Comparison of ENCODE assay signal across 11 mouse cellular contexts in genomic region chr11:102624888-102625407, GRCm38 (mm10). TPM values are rescaled to one million over a fixed set of nuclear protein-coding genes. Genes with fewer than 3 reads are reported as not detected.
DNase-seq lines count a peak whose midpoint lies in the region; ATAC-seq and TF ChIP-seq lines count a peak whose summit lies in the region.
"Had no signal": no experiment of that assay in that cellular context is flagged by ENCODE, and none has a peak within 500 bp of the region (broad histone marks: within the 10 kb centered on the region; RNA-seq: fewer than 3 reads in every experiment).

No protein-coding gene starts in this region.

- H3K27me3 ChIP-seq in lung, postnatal 0 days (replicated peaks; ENCODE audit: insufficient read depth, low read length) = no peaks in the 10 kb centered on the region
- H3K27me3 ChIP-seq in limb, embryonic 15.5 days = no peaks in the 10 kb centered on the region

- peaks cover 7% of the 10 kb centered on the region; the same call in 1 of the 2 replicates for H3K4me1 ChIP-seq in lung, postnatal 0 days (ENCODE audit: insufficient read depth, low read depth, low read length)
- peaks cover 37% of the 10 kb centered on the region for H3K4me1 ChIP-seq in limb, embryonic 15.5 days

- H3K4me3 ChIP-seq in lung, postnatal 0 days (ENCODE audit: low read depth, low read length) = no peak overlapping the region
- H3K4me3 ChIP-seq in limb, embryonic 15.5 days = 0 out of 2 replicates have a peak overlapping the region, but pooled peaks have one; percentile 1

- peak; percentile 72 to 77 for DNase-seq in cerebellum, postnatal 14 days
- DNase-seq in cerebellum, adult 8-10 months = no peak
- DNase-seq in lung, postnatal 0 days (ENCODE audit: low spot score) = no peak
- DNase-seq in lung, postnatal 14 days = no peak
- no peak for DNase-seq in layer of hippocampus, adult 9-11 months
- DNase-seq: thymus, adult 2 months had no signal

- no peak overlapping the region for H3K4me2 ChIP-seq in lung, postnatal 0 days (replicated peaks; ENCODE audit: low read depth, low read length)
- H3K4me2 ChIP-seq in limb, embryonic 15.5 days = peak overlapping the region; percentile 40; the same call in 1 of the 2 replicates

- H3K9me3 ChIP-seq in lung, postnatal 0 days (ENCODE audit: low read length) = no peaks in the 10 kb centered on the region
- H3K9me3 ChIP-seq in limb, embryonic 15.5 days = no peaks in the 10 kb centered on the region

- 32% methylated on average over 14 of the region's 14 CpGs for WGBS in lung, postnatal 0 days
- 25% methylated on average over 14 of the region's 14 CpGs for WGBS in limb, embryonic 15.5 days

- no peak for TF ChIP-seq CTCF in lung, postnatal 0 days (IDR thresholded peaks at IDR 0.05)

- peak overlapping the region; percentile 80 for H3K27ac ChIP-seq in lung, postnatal 0 days (ENCODE audit: low read length)
- peak overlapping the region; percentile 93 for H3K27ac ChIP-seq in limb, embryonic 15.5 days

- no peaks in the 10 kb centered on the region for H3K36me3 ChIP-seq in lung, postnatal 0 days (ENCODE audit: insufficient read depth, low read length)
- no peaks in the 10 kb centered on the region for H3K36me3 ChIP-seq in limb, embryonic 15.5 days

- ATAC-seq in lung, postnatal 0 days = peak; percentile 34
- peak; percentile 28 for ATAC-seq in limb, embryonic 15.5 days (ENCODE audit: insufficient number of reproducible peaks, low FRiP score, low TSS enrichment, low read depth)
- ATAC-seq in inflammation-experienced regulatory T-cells, adult 6 months = no peak
- ATAC-seq in monocyte, adult 5-6 weeks (replicated peaks; ENCODE audit: insufficient number of reproducible peaks, low FRiP score, low TSS enrichment, poor library complexity, severe bottlenecking) = no peak

- no peak for TF ChIP-seq EP300 in lung, postnatal 0 days (IDR thresholded peaks at IDR 0.05)

- no peak overlapping the region for H3K9ac ChIP-seq in lung, postnatal 0 days (replicated peaks; ENCODE audit: low read depth)
- no peak overlapping the region for H3K9ac ChIP-seq in limb, embryonic 15.5 days

RNA-seq across cellular contexts. Expression of gene Fzd2, which starts 20.8 kb away (rescaled TPM):
- 19.6 and 20.8 TPM in 2 replicates for polyA plus RNA-seq in lung, postnatal 0 days (2015; fragmentation: Nextera tagmentation; extraction: Ambion mirVana)
- 41.0 and 48.5 TPM in 2 replicates for polyA plus RNA-seq in limb, embryonic 15.5 days (2015; fragmentation: Nextera tagmentation; extraction: Ambion mirVana)
- polyA plus RNA-seq in inflammation-experienced regulatory T-cells, adult 6 months (2017; shearing (Covaris generic)) = not detected
- not detected in 3 replicates for total RNA-seq in monocyte, adult 5-6 weeks (2017)

RNA-seq across cellular contexts. Expression of gene Meioc, which starts 38.6 kb away (rescaled TPM):
- polyA plus RNA-seq in lung, postnatal 0 days (2015; fragmentation: Nextera tagmentation; extraction: Ambion mirVana) = 0.04 and 0.05 TPM in 2 replicates
- polyA plus RNA-seq in limb, embryonic 15.5 days (2015; fragmentation: Nextera tagmentation; extraction: Ambion mirVana) = 0.81 and 0.90 TPM in 2 replicates
- polyA plus RNA-seq in inflammation-experienced regulatory T-cells, adult 6 months (2017; shearing (Covaris generic)) = under 1 TPM in 2 of 3 experiments, not detected in 1; 0.08 to 0.20 TPM
- 0.21 TPM in 1 of 3 replicates, not detected in the others for total RNA-seq in monocyte, adult 5-6 weeks (2017)
- total RNA-seq: adrenal gland, postnatal 36 days; gastrocnemius, postnatal 10 days had no signal
- polyA plus RNA-seq: thymus, adult 2 months had no signal

RNA-seq across cellular contexts. Expression of gene Gm11627, which starts 45.7 kb away (rescaled TPM):
- polyA plus RNA-seq in lung, postnatal 0 days (2015; fragmentation: Nextera tagmentation; extraction: Ambion mirVana) = 8.0 and 11.4 TPM in 2 replicates
- 10.7 and 11.3 TPM in 2 replicates for polyA plus RNA-seq in limb, embryonic 15.5 days (2015; fragmentation: Nextera tagmentation; extraction: Ambion mirVana)
- not detected for polyA plus RNA-seq in inflammation-experienced regulatory T-cells, adult 6 months (2017; shearing (Covaris generic))
- total RNA-seq in monocyte, adult 5-6 weeks (2017) = not detected in 3 replicates

Comparison
In these comparisons a context has a peak if more than half of its experiments do, and no peak if none do; other contexts are left out.
1. DNase-seq: peak in cerebellum, postnatal 14 days (2 of 2); none in cerebellum, adult 8-10 months (single experiment), lung, postnatal 0 days (single experiment), lung, postnatal 14 days (single experiment) and layer of hippocampus, adult 9-11 months (single experiment).
2. ATAC-seq: peak in lung, postnatal 0 days (single experiment) and limb, embryonic 15.5 days (single experiment); none in inflammation-experienced regulatory T-cells, adult 6 months (single experiment) and monocyte, adult 5-6 weeks (single experiment).
3. RNA of gene Fzd2, which starts 20.8 kb away (polyA plus RNA-seq): 41.0 to 48.5 TPM in limb, embryonic 15.5 days and 19.6 to 20.8 TPM in lung, postnatal 0 days; not detected in inflammation-experienced regulatory T-cells, adult 6 months; every median in the first group is over 10 times any median in the second.